Mouse (Mus musculus): ENCODE results near the gene Zmynd12. TPM values are rescaled to one million over a fixed set of nuclear protein-coding genes. Genes with fewer than 3 reads are reported as not detected.

Zmynd12 gene
- total RNA-seq (2021): not detected

GRCm38 (mm10) chr4:119422294-119422964, at the start of gene Zmynd12, which contains the start of gene Ppcs:
TSS of gene Zmynd12 (plus strand) at chr4:119422814.
TSS of gene Ppcs (minus strand) at chr4:119422420.
- peak; percentile 87 to 91 for DNase-seq
- intact Hi-C loops (cut with DNase I): loop anchor here (2.0 to 5.0 kb wide), 6 partner anchors 102 to 310 kb away; partner anchors contain the start of genes AU022252, Foxj3, Frg2f1 and Hivep3

GRCm38 (mm10) chr4:119381471-119382190, 41.0 kb upstream of the Zmynd12 start:
- intact Hi-C loops (cut with DNase I): no loop called here
- no peak for DNase-seq

- DNase-seq: no peak
- intact Hi-C loops (cut with DNase I): no loop called here
These were observed 33.4 kb upstream of the Zmynd12 start for GRCm38 (mm10) chr4:119389184-119389583.

GRCm38 (mm10) chr4:119390369-119390768, 32.2 kb upstream of the Zmynd12 start:
- DNase-seq: no peak
- intact Hi-C loops (cut with DNase I): no loop called here

GRCm38 (mm10) chr4:119398751-119399150, 23.9 kb upstream of the Zmynd12 start:
- no peak for DNase-seq

GRCm38 (mm10) chr4:119400896-119401295, 21.7 kb upstream of the Zmynd12 start:
- no peak for DNase-seq
- intact Hi-C loops (cut with DNase I): no loop called here

More at GRCm38 (mm10) chr4:119398751-119399150, 23.9 kb upstream of the Zmynd12 start:
- intact Hi-C loops (cut with DNase I): no loop called here

- DNase-seq: no peak
- intact Hi-C loops (cut with DNase I): no loop called here
These were observed 19.2 kb upstream of the Zmynd12 start for GRCm38 (mm10) chr4:119403431-119403830.

- DNase-seq: no peak
- intact Hi-C loops (cut with DNase I): no loop called here
These were observed 10.6 kb upstream of the Zmynd12 start for GRCm38 (mm10) chr4:119411877-119412650.

GRCm38 (mm10) chr4:119412791-119413190, 9.8 kb upstream of the Zmynd12 start:
- intact Hi-C loops (cut with DNase I): no loop called here
- DNase-seq: no peak

GRCm38 (mm10) chr4:119415072-119415753, 7.4 kb upstream of the Zmynd12 start, which contains the start of gene Ccdc30:
TSS of gene Ccdc30 (minus strand) at chr4:119415521.
- DNase-seq: peak; percentile 78 to 79
- intact Hi-C loops (cut with DNase I): no loop called here

GRCm38 (mm10) chr4:119417270-119417669, 5.3 kb upstream of the Zmynd12 start:
- intact Hi-C loops (cut with DNase I): no loop called here
- no peak for DNase-seq

GRCm38 (mm10) chr4:119417894-119418293, 4.7 kb upstream of the Zmynd12 start:
- no peak for DNase-seq
- intact Hi-C loops (cut with DNase I): no loop called here

GRCm38 (mm10) chr4:119421191-119421590, 1.4 kb upstream of the Zmynd12 start:
- DNase-seq: no peak
- intact Hi-C loops (cut with DNase I): loop anchor here (5.0 kb wide), 5 partner anchors 116 to 311 kb away; partner anchors contain the start of genes AU022252, Foxj3, Frg2f1 and Hivep3

GRCm38 (mm10) chr4:119421921-119422293, 707 bp upstream of the Zmynd12 start:
- intact Hi-C loops (cut with DNase I): loop anchor here (2.0 to 5.0 kb wide), 6 partner anchors 101 to 310 kb away; partner anchors contain the start of genes AU022252, Foxj3, Frg2f1 and Hivep3
- DNase-seq: no peak

GRCm38 (mm10) chr4:119425077-119425476, 2.5 kb downstream of the Zmynd12 start:
- no peak for DNase-seq
- intact Hi-C loops (cut with DNase I): loop anchor here (5.0 kb wide), 1 partner anchor 247 kb away; no protein-coding TSS in a partner anchor

GRCm38 (mm10) chr4:119425601-119426000, 3.0 kb downstream of the Zmynd12 start:
- intact Hi-C loops (cut with DNase I): loop anchor here (5.0 kb wide), 1 partner anchor 247 kb away; no protein-coding TSS in a partner anchor
- DNase-seq: no peak

GRCm38 (mm10) chr4:119427680-119428079, 5.1 kb downstream of the Zmynd12 start:
- intact Hi-C loops (cut with DNase I): loop anchor here (5.0 kb wide), 1 partner anchor 245 kb away; no protein-coding TSS in a partner anchor
- DNase-seq: no peak

- intact Hi-C loops (cut with DNase I): loop anchor here (5.0 kb wide), 1 partner anchor 197 kb away; no protein-coding TSS in a partner anchor
- DNase-seq: peak; percentile 39 to 51
These were observed 8.1 kb downstream of the Zmynd12 start for GRCm38 (mm10) chr4:119430678-119431077.

GRCm38 (mm10) chr4:119437936-119438335, 15.3 kb downstream of the Zmynd12 start:
- intact Hi-C loops (cut with DNase I): no loop called here
- DNase-seq: no peak

- intact Hi-C loops (cut with DNase I): no loop called here
- DNase-seq: no peak
These were observed 19.2 kb downstream of the Zmynd12 start for GRCm38 (mm10) chr4:119441836-119442235.

Measured in heart, postnatal 36 days (tissue).